Mouse (Mus musculus): ENCODE measurements around the gene Dock2. TPM values are rescaled to one million over a fixed set of nuclear protein-coding genes. Genes with fewer than 3 reads are reported as not detected.

The Dock2 gene
- polyA plus RNA-seq, 1 experiment from 2014 or later, result not detected

DNA sequence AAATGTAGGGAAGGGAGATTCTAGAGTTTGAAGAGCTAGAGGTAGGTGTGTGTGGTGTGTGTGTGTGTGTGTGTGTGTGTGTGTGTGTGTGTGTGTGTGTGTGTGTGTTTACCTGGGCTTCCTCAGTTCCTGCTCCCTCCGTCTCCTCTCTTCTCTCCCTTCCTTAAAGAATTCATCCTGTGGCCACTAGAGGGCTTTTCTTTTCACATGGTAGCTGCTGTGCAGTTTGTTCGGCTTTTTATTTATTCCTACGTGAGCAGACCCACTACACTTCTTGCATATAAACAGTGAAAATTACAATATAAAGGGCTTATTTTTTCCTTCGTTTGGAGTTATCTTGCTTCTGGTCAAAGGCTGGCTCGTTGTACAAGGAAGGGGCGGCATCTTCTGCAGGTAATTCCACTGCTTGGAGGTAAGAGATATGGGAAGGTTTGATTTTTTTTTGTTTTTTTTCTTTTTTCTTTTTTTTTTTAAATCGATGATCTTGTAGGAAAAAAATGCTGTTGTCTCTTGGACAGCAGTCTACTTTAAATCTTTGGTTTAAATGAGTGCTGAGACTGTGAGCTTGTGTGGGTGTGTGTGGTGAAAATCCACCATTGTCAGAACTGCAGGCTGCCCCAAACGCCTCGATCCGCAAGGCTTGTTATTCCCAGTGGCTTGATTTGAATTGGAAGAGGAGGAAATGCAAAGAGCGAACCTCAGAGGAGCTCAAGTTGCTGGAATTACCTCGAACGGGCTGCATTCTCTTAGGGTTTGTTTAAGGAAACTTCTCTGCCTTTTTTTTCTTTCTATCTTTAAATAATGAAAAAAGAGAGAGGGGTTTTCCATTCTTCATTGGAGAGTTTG, 468.9 kb downstream of the Dock2 start, which contains the start of gene Fam196b:
Gene Fam196b, plus strand, starts transcription at position 289 of the 846 bp plus-strand sequence.
- POLR2A ChIA-PET, result interaction anchor here (0.7 kb wide), 1 partner anchor 10 kb away, joined by 6 read pairs; no protein-coding TSS in a partner anchor
- DNase-seq (ENCODE audit: low read depth, low spot score) (no peak), ATAC-seq (no peak)
- TF ChIP-seq CTCF (IDR thresholded peaks at IDR 0.05), result peak; percentile 46
- peaks cover 18% of the 10 kb centered on the region for H3K27me3 ChIP-seq
- CTCF ChIA-PET, result interaction anchor here (0.6 to 1.4 kb wide), 4 partner anchors 8 to 599 kb away, joined by 3 to 7 read pairs (median 4); no protein-coding TSS in a partner anchor
- in situ Hi-C loops (cut with MboI; ENCODE audit: low pct_unique_long_range_greater_than_20kb), result no loop called here

DNA sequence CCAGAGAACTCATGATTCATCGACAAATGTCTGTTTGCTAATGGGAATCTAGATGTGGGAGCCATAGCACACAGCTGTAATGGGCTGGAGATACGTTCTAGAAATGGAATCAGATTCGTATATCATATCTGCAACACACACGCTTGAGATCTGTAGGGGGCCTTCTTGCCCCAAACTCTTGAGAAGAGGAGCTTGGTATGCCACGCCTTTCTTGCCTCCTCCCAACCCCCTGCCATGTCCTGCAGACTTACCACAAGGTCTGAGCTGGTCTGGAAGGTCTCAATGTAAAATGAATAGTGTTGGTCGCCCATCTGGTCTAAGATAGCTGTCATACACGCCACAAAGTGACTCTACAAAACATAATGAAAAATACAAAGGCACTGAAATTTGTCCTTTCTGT, 471.5 kb downstream of the Dock2 start:
- ATAC-seq (no peak), DNase-seq (ENCODE audit: low read depth, low spot score) (no peak)
- in situ Hi-C loops (cut with MboI; ENCODE audit: low pct_unique_long_range_greater_than_20kb), result no loop called here
- peaks cover 18% of the 10 kb centered on the region for H3K27me3 ChIP-seq
- TF ChIP-seq CTCF (IDR thresholded peaks at IDR 0.05), result no peak
- POLR2A ChIA-PET, result no interaction called here
- CTCF ChIA-PET, result no interaction called here

DNA sequence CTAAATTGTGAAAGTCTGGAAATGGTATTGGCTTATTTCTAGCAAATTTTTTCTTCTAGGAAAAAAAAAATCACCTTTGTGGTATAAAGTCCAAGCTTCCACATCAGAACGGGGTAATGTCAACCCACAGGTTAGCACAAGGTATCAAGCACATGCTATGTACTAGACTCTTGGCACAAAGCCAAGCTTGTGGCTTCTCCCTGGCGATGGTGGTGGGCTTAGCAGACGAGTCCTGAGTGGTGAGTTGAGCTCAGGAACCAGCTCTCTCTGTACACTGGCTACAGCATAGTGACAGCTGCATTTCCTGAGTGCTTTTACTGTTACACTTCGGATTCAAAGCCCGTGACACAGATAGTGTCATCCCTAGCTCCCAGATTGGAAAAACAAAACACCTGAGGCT, 472.0 kb downstream of the Dock2 start:
- H3K27me3 ChIP-seq, result peaks cover 18% of the 10 kb centered on the region
- in situ Hi-C loops (cut with MboI; ENCODE audit: low pct_unique_long_range_greater_than_20kb), result no loop called here
- TF ChIP-seq CTCF (IDR thresholded peaks at IDR 0.05), result no peak
- ATAC-seq, result no peak
- DNase-seq (ENCODE audit: low read depth, low spot score), result no peak
- CTCF ChIA-PET, result no interaction called here
- POLR2A ChIA-PET, result no interaction called here

DNA sequence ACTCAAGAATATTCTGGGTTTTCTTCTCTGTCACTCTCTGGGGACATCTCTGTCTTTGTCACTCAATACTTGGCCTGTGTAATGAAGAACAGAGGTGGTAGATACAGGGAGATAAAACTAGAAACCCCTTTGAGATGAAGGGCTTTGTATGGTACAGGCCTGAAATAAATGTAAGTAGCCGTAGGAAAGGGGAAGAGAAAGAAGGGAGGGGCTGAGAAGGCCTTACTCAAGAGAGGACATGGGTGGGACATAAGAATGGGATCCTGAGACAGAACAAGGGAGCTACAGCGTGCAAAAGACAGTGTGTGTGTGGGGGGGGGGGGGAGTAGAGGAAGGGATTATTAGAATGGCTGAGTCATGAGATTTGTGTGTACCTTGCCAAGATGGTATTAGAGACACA, 474.3 kb downstream of the Dock2 start:
- TF ChIP-seq CTCF (IDR thresholded peaks at IDR 0.05), result no peak
- CTCF ChIA-PET, result no interaction called here
- POLR2A ChIA-PET, result no interaction called here
- H3K27me3 ChIP-seq, result peaks cover 12% of the 10 kb centered on the region
- in situ Hi-C loops (cut with MboI; ENCODE audit: low pct_unique_long_range_greater_than_20kb), result no loop called here
- DNase-seq (ENCODE audit: low read depth, low spot score) (no peak), ATAC-seq (no peak)

DNA sequence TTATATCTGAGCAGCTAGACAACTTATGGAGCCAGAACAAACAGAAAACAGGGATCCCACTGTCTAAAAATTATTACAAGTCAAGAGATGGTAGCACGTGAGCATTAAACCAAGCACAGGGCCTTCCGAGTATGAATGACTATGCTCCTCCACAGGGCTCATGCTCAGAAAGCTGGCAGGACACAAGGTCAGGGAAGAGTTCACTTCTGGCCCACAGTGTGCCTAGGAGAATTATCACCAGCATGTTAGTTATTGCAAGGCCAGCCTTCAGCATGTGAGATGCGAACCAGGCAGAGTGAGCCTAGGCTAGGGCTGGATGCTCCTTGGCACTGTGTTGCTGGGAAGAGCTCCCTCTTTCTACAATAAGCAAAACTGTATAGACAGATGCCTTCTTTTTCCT, 475.0 kb downstream of the Dock2 start:
- in situ Hi-C loops (cut with MboI; ENCODE audit: low pct_unique_long_range_greater_than_20kb), result no loop called here
- POLR2A ChIA-PET, result no interaction called here
- CTCF ChIA-PET, result no interaction called here
- DNase-seq (ENCODE audit: low read depth, low spot score) (no peak), ATAC-seq (no peak)
- no peak for TF ChIP-seq CTCF (IDR thresholded peaks at IDR 0.05)
- peaks cover 12% of the 10 kb centered on the region for H3K27me3 ChIP-seq

DNA sequence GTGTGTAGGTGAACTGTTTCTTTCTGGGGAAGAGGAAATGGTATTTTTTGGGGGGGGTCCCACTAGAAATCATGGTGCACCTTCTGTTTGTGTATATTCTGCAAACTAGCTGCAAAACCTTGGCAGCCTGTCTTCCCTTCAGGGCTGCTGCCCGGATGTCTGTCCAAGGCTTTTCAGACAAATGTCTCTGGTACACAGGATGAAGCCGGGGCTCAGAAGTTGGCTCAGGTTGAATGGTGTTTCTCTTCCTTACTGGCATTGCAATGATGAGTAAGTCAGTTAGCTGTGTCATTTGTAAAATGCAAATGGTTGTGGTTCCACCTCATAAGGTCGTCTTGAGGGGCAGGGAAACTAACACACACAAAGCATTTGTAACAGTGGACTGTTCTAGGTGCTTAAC, 477.5 kb downstream of the Dock2 start:
- ATAC-seq (no peak), DNase-seq (ENCODE audit: low read depth, low spot score) (no peak)
- H3K27me3 ChIP-seq, result peaks cover 6% of the 10 kb centered on the region
- TF ChIP-seq CTCF (IDR thresholded peaks at IDR 0.05), result no peak
- CTCF ChIA-PET, result interaction anchor here (1.3 to 1.4 kb wide), 2 partner anchors 9 to 14 kb away, joined by 3 to 7 read pairs; partner anchors contain the start of gene Fam196b
- in situ Hi-C loops (cut with MboI; ENCODE audit: low pct_unique_long_range_greater_than_20kb), result no loop called here
- POLR2A ChIA-PET, result no interaction called here

DNA sequence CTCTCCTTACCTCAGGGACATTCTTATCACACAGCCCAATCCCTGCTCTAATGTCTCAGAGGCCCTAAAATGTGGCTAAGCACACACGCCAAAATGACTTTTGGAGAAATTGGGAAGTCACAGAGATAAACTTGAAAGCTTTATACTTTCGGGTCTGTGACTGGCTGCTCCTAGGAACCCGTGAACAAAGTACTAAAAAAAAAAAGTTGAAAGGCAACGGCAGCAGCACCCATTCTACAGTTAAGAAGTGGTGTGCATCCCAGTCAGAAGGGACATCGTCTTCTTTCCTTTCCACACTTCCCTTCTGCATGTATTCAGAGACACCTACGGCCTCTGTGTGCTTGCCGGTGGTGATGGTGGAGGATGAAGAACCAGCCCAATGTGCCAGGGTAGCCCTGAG, 483.6 kb downstream of the Dock2 start:
- H3K27me3 ChIP-seq, result no peaks in the 10 kb centered on the region
- ChIA-PET CTCF (no interaction called here), POLR2A (no interaction called here)
- TF ChIP-seq CTCF (IDR thresholded peaks at IDR 0.05), result no peak
- no peak for ATAC-seq
- DNase-seq (ENCODE audit: low read depth, low spot score), result no peak
- in situ Hi-C loops (cut with MboI; ENCODE audit: low pct_unique_long_range_greater_than_20kb), result no loop called here

DNA sequence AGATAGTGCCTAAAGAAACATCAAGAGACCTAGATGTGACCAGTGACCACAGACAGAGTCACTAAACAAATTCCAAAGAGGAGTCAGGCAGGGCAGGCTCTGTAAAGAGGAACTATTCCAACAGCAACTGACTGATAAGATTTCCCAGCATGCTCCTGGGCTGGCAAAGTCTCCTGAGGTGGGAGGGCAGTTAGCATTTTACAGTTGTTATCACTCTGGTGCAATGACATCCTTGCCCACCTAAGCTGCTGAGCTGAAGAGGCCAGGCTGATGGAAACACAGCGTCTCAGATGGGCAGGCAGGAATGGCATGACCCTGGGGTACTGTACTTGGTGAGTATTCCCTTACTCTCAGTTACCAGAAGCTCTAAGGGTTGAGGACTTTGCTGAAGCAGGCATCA, 484.1 kb downstream of the Dock2 start:
- H3K27me3 ChIP-seq, result no peaks in the 10 kb centered on the region
- TF ChIP-seq CTCF (IDR thresholded peaks at IDR 0.05), result no peak
- ATAC-seq (no peak), DNase-seq (ENCODE audit: low read depth, low spot score) (no peak)
- POLR2A ChIA-PET, result no interaction called here
- CTCF ChIA-PET, result no interaction called here
- in situ Hi-C loops (cut with MboI; ENCODE audit: low pct_unique_long_range_greater_than_20kb), result no loop called here

DNA sequence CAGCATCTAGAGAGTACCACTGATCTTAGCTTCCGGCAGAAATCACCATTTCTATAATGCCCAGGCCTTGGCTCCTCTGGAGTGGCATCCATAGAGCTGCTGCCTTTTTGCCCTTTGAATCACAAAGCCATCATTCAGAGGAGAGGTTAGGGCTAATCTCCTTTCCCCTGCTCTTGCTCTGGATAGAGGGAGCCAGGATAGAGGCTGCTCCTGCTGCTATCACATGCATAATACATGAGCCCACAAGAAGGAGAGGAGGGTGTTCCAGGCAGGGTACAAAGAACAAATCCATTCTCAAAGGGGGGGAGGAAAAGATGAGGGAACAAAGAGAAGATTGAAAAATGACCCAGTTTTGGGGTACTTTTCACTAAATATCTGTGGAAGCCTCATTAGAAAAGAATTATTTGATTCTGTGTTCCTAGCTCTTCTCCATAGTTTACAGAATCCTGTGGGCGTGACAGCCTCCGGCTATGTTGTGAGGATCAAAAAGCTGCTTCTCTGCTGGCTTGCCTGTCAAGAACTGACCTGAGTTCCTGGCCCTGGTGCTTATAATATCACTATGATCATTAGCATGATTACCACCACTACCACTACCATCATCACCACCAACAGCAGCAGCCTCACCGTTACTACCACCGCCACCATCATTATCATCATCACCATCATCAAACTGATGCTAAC, 485.9 kb downstream of the Dock2 start:
- no peaks in the 10 kb centered on the region for H3K27me3 ChIP-seq
- POLR2A ChIA-PET, result no interaction called here
- in situ Hi-C loops (cut with MboI; ENCODE audit: low pct_unique_long_range_greater_than_20kb), result no loop called here
- CTCF ChIA-PET, result no interaction called here
- TF ChIP-seq CTCF (IDR thresholded peaks at IDR 0.05), result no peak
- DNase-seq (ENCODE audit: low read depth, low spot score) (no peak), ATAC-seq (no peak)

DNA sequence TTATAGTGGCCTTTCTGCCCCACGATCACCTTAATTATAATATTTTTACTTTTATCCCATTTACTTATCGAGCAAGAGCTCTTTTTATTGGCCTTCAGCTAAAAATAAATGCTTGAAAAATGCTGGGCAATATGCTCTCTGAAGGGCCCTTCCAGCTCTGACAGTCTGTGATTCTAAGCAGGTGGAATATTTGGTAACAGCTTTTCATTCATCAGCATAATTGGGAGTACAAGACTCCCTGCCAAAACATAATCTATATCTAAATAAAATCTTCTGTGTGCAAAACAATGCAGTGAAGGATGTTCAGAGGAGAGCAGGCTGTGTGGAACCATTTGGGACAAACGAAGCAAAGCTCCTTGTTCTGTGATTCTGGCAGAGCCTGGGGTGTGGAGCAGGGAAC, 492.4 kb downstream of the Dock2 start:
- in situ Hi-C loops (cut with MboI; ENCODE audit: low pct_unique_long_range_greater_than_20kb), result no loop called here
- CTCF ChIA-PET, result no interaction called here

DNA sequence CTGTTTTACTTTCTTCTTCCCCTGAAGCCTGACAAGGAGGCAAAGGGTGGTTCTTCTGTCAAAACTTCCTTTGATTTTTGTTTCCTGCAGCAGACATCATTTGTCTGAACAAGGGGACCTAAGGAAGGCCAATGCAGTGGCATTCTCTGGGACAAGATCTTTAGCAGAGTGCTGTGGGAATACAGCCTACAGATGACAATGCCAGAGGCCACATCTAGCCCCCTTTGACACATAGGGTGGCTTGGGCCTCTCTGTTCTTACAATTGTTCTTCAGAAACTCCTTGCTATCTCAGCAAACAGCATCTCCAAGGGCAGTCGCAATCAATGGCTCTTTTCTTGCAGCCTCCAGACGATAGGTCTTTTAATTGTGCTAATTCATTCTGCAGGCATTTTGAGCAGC, 493.0 kb downstream of the Dock2 start:
- no peak for DNase-seq (ENCODE audit: low read depth, low spot score)
- ChIA-PET CTCF (no interaction called here), POLR2A (no interaction called here)
- in situ Hi-C loops (cut with MboI; ENCODE audit: low pct_unique_long_range_greater_than_20kb), result no loop called here
- ATAC-seq, result no peak
- TF ChIP-seq CTCF (IDR thresholded peaks at IDR 0.05), result no peak
- H3K27me3 ChIP-seq, result peaks cover 6% of the 10 kb centered on the region

More for the DNA sequence above, 492.4 kb downstream of the Dock2 start:
- POLR2A ChIA-PET, result no interaction called here
- ATAC-seq, result no peak
- H3K27me3 ChIP-seq, result peaks cover 6% of the 10 kb centered on the region
- TF ChIP-seq CTCF (IDR thresholded peaks at IDR 0.05), result no peak
- DNase-seq (ENCODE audit: low read depth, low spot score), result no peak
